Mouse (Mus musculus): ENCODE data around the gene Lrrc8b. TPM values are rescaled to one million over a fixed set of nuclear protein-coding genes. Genes with fewer than 3 reads are reported as not detected.
A peak's percentile ranks its signal among the peaks of the same experiment; 100 is the strongest.

Lrrc8b gene
- polyA plus RNA-seq, 1 experiment from 2014 or later: 23.0 TPM

DNA sequence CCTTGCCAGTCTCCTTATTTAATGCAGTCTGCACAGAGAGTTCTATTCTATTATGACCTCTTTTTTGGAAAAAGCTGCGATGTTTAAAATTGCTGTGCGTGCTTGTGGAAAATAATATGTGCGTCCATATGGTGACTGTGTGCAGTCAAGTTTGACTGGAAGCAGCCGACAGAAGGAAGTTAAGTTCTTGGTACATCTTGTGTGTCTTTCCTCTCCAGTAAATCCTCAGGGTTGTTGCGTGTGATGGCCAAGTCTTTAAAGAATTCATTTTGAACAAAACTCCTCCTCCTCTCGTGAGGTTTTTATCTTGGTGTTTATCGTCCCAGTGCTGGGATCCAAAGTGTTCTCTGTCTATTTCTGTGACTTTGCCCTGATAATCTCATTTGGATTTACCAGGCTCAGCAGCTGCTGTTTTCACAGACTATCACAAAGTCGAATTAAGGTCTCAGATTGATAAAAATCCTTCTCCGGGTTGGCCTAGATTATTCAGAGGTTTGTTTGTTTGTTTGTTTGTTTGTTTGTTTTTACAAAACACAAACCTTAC, 25.5 kb downstream of the Lrrc8b start:
- ATAC-seq (ENCODE audit: low FRiP score) (no peak), DNase-seq (ENCODE audit: low spot score) (no peak)
- H3K27me3 ChIP-seq (ENCODE audit: control insufficient read depth, insufficient read depth, low read length): no peaks in the 10 kb centered on the region
- no peaks in the 10 kb centered on the region for H3K36me3 ChIP-seq (replicated peaks; ENCODE audit: control insufficient read depth, insufficient read depth)
- peak overlapping the region; percentile 32; the same call in 1 of the 2 replicates for H3K27ac ChIP-seq
- 79% methylated on average over 9 of the region's 9 CpGs for WGBS
- H3K9me3 ChIP-seq (ENCODE audit: control insufficient read depth, low read length): no peaks in the 10 kb centered on the region
- H3K4me2 ChIP-seq (replicated peaks): no peak overlapping the region
- H3K4me3 ChIP-seq (replicated peaks; ENCODE audit: low read length): no peak overlapping the region
- H3K9ac ChIP-seq: no peak overlapping the region
- H3K4me1 ChIP-seq (replicated peaks; ENCODE audit: control insufficient read depth, insufficient read depth, low read length): 0 out of 2 replicates have a peak, but pooled peaks cover 3% of the 10 kb centered on the region

DNA sequence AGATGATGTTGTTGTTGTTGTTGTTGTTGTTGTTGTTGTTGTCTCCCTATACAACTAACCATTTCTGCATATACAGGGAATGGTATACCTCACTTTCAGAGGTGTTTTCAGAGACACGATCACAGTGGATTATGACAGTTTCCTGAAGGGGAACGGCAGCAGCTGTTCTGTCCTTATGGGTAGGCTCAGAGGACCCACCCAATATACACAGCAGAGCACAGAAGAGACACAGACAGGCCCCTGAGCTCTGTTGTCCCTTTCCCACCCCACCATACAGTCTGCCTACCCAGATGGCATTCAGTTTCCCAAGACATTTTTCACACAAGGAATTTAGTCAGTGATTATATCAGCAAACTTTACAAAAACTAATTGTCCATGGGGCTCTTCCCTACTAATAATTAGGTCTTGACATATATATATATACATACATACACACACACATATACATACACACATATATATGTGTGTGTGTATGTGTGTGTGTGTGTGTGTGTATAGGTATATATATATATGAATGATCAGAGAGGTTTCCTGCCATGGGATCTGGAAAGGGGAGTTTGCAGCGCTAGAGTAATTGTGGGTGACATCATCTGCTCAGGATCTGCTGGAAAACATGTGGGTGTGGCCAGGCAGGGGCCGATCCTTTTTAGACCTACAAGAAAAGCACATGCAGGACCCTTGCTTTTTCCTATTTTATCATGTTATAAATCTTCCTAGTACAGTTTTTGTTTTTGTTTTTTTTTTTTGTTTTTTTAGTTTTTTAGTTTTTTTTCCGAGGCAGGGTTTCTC, 26.8 kb downstream of the Lrrc8b start:
- H3K27me3 ChIP-seq (ENCODE audit: control insufficient read depth, insufficient read depth, low read length): no peaks in the 10 kb centered on the region
- DNase-seq (ENCODE audit: low spot score) (no peak), ATAC-seq (ENCODE audit: low FRiP score) (no peak)
- H3K27ac ChIP-seq: no peak overlapping the region
- no peaks in the 10 kb centered on the region for H3K9me3 ChIP-seq (ENCODE audit: control insufficient read depth, low read length)
- H3K9ac ChIP-seq: no peak overlapping the region
- 0 out of 2 replicates have a peak, but pooled peaks cover 3% of the 10 kb centered on the region for H3K4me1 ChIP-seq (replicated peaks; ENCODE audit: control insufficient read depth, insufficient read depth, low read length)
- no peak overlapping the region for H3K4me2 ChIP-seq (replicated peaks)
- no peak overlapping the region for H3K4me3 ChIP-seq (replicated peaks; ENCODE audit: low read length)
- WGBS: 91% methylated on average over 5 of the region's 5 CpGs
- H3K36me3 ChIP-seq (replicated peaks; ENCODE audit: control insufficient read depth, insufficient read depth): no peaks in the 10 kb centered on the region

DNA sequence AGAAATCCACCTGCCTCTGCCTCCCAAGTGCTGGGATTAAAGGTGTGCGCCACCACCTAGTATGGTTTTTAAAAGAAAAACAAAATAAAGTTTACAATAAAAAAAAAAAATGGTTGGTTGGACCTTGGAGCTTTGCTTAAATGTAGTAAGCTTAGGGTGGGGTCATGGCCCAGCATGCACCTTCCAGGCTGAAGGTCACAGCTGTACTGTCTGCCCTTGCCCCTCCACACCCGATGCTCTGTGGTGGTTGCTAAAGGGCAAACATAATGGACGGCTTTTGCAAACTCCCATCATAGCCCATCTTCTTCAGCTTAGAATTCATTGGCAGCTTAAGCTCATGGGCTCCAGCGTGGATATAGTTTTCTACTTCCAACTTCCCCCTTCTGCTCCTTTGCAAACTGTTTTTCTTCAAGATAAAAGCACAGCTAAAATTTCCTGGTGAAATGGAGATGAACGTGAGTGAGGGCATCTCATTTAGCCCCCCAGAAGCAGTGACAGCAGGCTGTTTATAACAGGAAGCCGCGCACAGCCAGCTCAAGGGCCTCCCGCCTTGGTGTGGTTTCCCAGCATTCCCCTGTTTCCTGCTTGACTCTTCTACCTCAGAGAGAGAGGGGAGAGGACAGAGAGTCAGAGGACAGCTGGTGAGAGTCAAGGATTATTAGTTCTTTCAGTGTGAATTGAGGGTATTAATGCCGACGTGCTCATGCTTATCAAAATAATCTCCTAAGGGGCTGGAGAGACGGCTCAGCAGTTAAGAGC, 27.7 kb downstream of the Lrrc8b start:
- Histone ChIP-seq H3K36me3 (replicated peaks; ENCODE audit: control insufficient read depth, insufficient read depth) (no peaks in the 10 kb centered on the region), H3K9ac (no peak overlapping the region), H3K4me3 (replicated peaks; ENCODE audit: low read length) (no peak overlapping the region), H3K27ac (peak overlapping the region; percentile 27; the same call in 1 of the 2 replicates), H3K4me1 (replicated peaks; ENCODE audit: control insufficient read depth, insufficient read depth, low read length) (0 out of 2 replicates have a peak, but pooled peaks cover 3% of the 10 kb centered on the region), H3K9me3 (ENCODE audit: control insufficient read depth, low read length) (no peaks in the 10 kb centered on the region), H3K4me2 (replicated peaks) (no peak overlapping the region), H3K27me3 (ENCODE audit: control insufficient read depth, insufficient read depth, low read length) (no peaks in the 10 kb centered on the region)
- DNase-seq (ENCODE audit: low spot score) (no peak), ATAC-seq (ENCODE audit: low FRiP score) (no peak)
- 72% methylated on average over 11 of the region's 11 CpGs for WGBS

DNA sequence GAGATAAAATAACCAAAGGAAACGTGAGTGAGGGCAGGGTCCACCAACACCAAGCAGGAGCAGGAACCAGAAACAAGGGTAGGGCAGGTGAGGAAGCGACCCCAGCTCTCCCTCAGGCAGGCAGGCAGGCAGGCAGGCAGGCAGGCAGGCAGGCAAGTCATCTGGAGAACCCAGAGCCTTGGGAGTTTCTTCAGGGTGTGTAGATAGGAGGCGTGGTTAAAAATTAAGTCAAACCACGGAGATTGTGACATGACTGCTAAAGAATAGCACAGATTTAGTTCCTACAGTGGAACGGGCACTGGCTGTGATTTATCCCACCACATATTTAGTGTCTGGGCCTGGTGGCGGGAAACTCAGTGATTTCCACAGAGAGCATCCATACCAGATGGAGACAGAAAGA, 30.1 kb downstream of the Lrrc8b start:
- 79% methylated on average over 6 of the region's 6 CpGs for WGBS
- no peak for ATAC-seq (ENCODE audit: low FRiP score)

DNA sequence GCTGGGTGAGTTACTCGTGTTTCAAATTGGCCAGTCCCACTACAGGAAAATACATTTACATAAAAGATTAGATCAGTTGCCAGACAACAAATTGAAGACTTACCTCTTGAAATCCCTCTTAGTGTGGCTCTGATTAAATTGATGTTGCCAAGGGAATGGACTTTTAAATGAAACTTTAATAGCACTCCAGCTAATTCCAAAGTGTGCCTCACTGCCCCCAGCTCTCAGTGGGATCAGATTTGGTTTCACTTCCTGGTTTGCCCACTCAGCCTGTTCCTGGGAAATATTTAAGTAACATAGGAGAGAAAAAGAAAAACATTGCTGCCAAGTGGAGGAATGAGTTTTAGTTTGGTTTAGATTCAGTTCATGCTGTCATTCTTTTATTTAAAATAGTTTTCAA, 38.5 kb downstream of the Lrrc8b start:
- 0 out of 2 replicates have a peak, but pooled peaks have one; percentile 24 for ATAC-seq (ENCODE audit: low FRiP score)
- 0 out of 2 replicates have a peak overlapping the region, but pooled peaks have one; percentile 48 for H3K27ac ChIP-seq
- no peak overlapping the region for H3K4me2 ChIP-seq (replicated peaks)
- H3K9ac ChIP-seq: no peak overlapping the region
- WGBS: 38% methylated on average over 1 of the region's 1 CpGs
- no peaks in the 10 kb centered on the region for H3K36me3 ChIP-seq (replicated peaks; ENCODE audit: control insufficient read depth, insufficient read depth)
- DNase-seq (ENCODE audit: low spot score): no peak
- no peaks in the 10 kb centered on the region for H3K27me3 ChIP-seq (ENCODE audit: control insufficient read depth, insufficient read depth, low read length)
- no peaks in the 10 kb centered on the region for H3K9me3 ChIP-seq (ENCODE audit: control insufficient read depth, low read length)
- H3K4me3 ChIP-seq (replicated peaks; ENCODE audit: low read length): no peak overlapping the region
- H3K4me1 ChIP-seq (replicated peaks; ENCODE audit: control insufficient read depth, insufficient read depth, low read length): 0 out of 2 replicates have a peak, but pooled peaks cover 4% of the 10 kb centered on the region

More for the DNA sequence above, 30.1 kb downstream of the Lrrc8b start:
- Histone ChIP-seq H3K4me3 (replicated peaks; ENCODE audit: low read length) (no peak overlapping the region), H3K27ac (no peak overlapping the region), H3K27me3 (ENCODE audit: control insufficient read depth, insufficient read depth, low read length) (no peaks in the 10 kb centered on the region), H3K9ac (no peak overlapping the region), H3K4me1 (replicated peaks; ENCODE audit: control insufficient read depth, insufficient read depth, low read length) (0 out of 2 replicates have a peak, but pooled peaks cover 3% of the 10 kb centered on the region), H3K36me3 (replicated peaks; ENCODE audit: control insufficient read depth, insufficient read depth) (no peaks in the 10 kb centered on the region), H3K4me2 (replicated peaks) (no peak overlapping the region), H3K9me3 (ENCODE audit: control insufficient read depth, low read length) (no peaks in the 10 kb centered on the region)
- DNase-seq (ENCODE audit: low spot score): no peak

DNA sequence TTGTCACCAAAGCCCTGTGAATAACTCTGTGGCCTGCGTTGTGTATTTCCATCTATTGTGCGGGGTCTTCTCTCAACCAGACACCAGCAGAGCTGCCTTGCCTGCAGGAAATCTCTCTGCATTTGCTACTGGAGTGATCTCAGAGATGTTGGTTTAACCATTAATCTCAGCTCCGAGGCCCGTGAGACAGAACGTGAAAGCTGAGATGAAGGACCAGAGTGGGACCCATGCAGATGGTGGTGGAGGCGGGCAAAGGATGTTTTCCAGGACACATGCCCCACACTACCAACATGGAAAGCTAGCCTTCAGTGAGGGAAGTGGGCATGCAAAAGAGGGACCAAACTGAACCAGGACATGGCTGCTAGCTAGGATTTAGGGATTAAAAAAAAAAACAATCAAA, 43.5 kb downstream of the Lrrc8b start:
- Histone ChIP-seq H3K9me3 (ENCODE audit: control insufficient read depth, low read length) (no peaks in the 10 kb centered on the region), H3K4me2 (replicated peaks) (no peak overlapping the region), H3K9ac (no peak overlapping the region), H3K36me3 (replicated peaks; ENCODE audit: control insufficient read depth, insufficient read depth) (no peaks in the 10 kb centered on the region), H3K4me1 (replicated peaks; ENCODE audit: control insufficient read depth, insufficient read depth, low read length) (0 out of 2 replicates have a peak, but pooled peaks cover 3% of the 10 kb centered on the region), H3K27ac (no peak overlapping the region), H3K4me3 (replicated peaks; ENCODE audit: low read length) (no peak overlapping the region), H3K27me3 (ENCODE audit: control insufficient read depth, insufficient read depth, low read length) (no peaks in the 10 kb centered on the region)
- ATAC-seq (ENCODE audit: low FRiP score) (no peak), DNase-seq (ENCODE audit: low spot score) (no peak)
- WGBS: 64% methylated on average over 6 of the region's 6 CpGs

DNA sequence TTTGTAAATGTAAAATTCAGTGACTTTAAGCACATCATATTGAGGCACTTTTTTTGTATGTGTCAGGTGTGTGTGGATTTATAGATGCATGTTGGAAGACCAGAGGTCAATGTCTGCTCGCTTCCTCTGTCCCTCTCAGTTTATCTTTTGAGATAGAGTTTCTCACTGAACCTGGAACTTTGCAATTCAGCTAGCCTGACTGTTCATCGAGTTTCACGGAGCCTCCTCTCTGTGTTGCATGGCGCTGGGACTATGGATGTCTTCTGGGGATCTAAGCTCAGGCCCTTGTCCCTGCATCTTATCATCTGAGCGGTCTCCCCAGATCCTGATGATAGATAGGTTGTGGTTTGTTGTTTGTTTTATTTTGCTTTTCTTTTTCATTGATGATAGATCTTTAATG, 45.0 kb downstream of the Lrrc8b start:
- ATAC-seq (ENCODE audit: low FRiP score) (no peak), DNase-seq (ENCODE audit: low spot score) (no peak)
- Histone ChIP-seq H3K36me3 (replicated peaks; ENCODE audit: control insufficient read depth, insufficient read depth) (no peaks in the 10 kb centered on the region), H3K9ac (no peak overlapping the region), H3K9me3 (ENCODE audit: control insufficient read depth, low read length) (no peaks in the 10 kb centered on the region), H3K27me3 (ENCODE audit: control insufficient read depth, insufficient read depth, low read length) (no peaks in the 10 kb centered on the region), H3K4me2 (replicated peaks) (no peak overlapping the region), H3K4me1 (replicated peaks; ENCODE audit: control insufficient read depth, insufficient read depth, low read length) (0 out of 2 replicates have a peak, but pooled peaks cover 3% of the 10 kb centered on the region), H3K27ac (no peak overlapping the region), H3K4me3 (replicated peaks; ENCODE audit: low read length) (no peak overlapping the region)
- WGBS: 90% methylated on average over 5 of the region's 5 CpGs

DNA sequence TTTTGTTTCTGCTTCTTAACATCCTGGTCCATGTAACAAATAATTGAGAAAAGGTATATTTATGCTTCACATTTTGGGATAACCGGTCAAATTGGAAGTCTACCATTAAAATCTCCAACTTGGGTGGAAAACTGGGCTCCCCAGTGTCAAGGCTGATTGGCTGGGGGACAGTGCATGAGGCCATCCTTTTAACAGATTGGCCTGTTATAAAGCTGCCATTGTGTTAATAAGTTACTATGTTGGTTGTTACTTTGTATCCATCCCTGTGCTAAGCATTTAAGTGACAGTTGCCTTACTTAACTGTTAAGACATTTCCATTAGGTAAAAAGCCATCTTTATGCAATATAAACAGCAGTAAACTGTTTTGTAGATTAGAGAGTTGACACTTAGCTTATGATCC, 45.5 kb downstream of the Lrrc8b start:
- Histone ChIP-seq H3K9ac (no peak overlapping the region), H3K36me3 (replicated peaks; ENCODE audit: control insufficient read depth, insufficient read depth) (no peaks in the 10 kb centered on the region), H3K4me2 (replicated peaks) (no peak overlapping the region), H3K27me3 (ENCODE audit: control insufficient read depth, insufficient read depth, low read length) (no peaks in the 10 kb centered on the region), H3K9me3 (ENCODE audit: control insufficient read depth, low read length) (no peaks in the 10 kb centered on the region), H3K27ac (no peak overlapping the region), H3K4me1 (replicated peaks; ENCODE audit: control insufficient read depth, insufficient read depth, low read length) (0 out of 2 replicates have a peak, but pooled peaks cover 3% of the 10 kb centered on the region), H3K4me3 (replicated peaks; ENCODE audit: low read length) (no peak overlapping the region)
- DNase-seq (ENCODE audit: low spot score) (no peak), ATAC-seq (ENCODE audit: low FRiP score) (no peak)
- WGBS: 96% methylated on average over 1 of the region's 1 CpGs

DNA sequence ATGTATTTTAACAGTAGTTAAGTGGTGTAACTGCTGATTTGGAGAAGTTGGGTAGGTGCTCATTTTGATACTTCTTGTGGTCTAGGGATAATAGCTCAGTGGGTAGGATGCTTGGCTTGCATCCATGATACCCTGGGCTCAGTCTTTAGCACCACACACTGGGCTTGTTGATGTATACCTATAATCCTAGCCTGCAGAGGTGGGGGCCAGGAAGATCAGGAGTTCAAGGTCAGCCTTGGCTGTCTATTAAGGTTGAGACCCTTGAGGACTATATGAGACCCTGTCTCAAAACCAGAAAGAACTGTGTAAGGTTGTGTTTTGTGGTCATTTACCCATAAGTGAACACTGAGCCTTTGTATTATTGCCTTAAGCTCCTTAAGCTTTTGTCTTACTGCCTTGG, 49.1 kb downstream of the Lrrc8b start:
- no peaks in the 10 kb centered on the region for H3K36me3 ChIP-seq (replicated peaks; ENCODE audit: control insufficient read depth, insufficient read depth)
- no peaks in the 10 kb centered on the region for H3K9me3 ChIP-seq (ENCODE audit: control insufficient read depth, low read length)
- H3K9ac ChIP-seq: no peak overlapping the region
- 0 out of 2 replicates have a peak, but pooled peaks cover 3% of the 10 kb centered on the region for H3K4me1 ChIP-seq (replicated peaks; ENCODE audit: control insufficient read depth, insufficient read depth, low read length)
- no peak overlapping the region for H3K4me3 ChIP-seq (replicated peaks; ENCODE audit: low read length)
- no peak overlapping the region for H3K4me2 ChIP-seq (replicated peaks)
- ATAC-seq (ENCODE audit: low FRiP score): no peak
- H3K27me3 ChIP-seq (ENCODE audit: control insufficient read depth, insufficient read depth, low read length): no peaks in the 10 kb centered on the region
- no peak for DNase-seq (ENCODE audit: low spot score)
- no peak overlapping the region for H3K27ac ChIP-seq

All from hindbrain, embryonic 14.5 days (tissue).